Mouse (Mus musculus): ENCODE results near the gene Tek. TPM values are rescaled to one million over a fixed set of nuclear protein-coding genes. Genes with fewer than 3 reads are reported as not detected.

The Tek gene
- polyA plus RNA-seq, 1 experiment from 2014 or later, result 40.5 TPM

- no peak overlapping the region for H3K9ac ChIP-seq
- no peaks in the 10 kb centered on the region for H3K9me3 ChIP-seq (ENCODE audit: low read depth, low read length)
- DNase-seq, result no peak
- no peaks in the 10 kb centered on the region for H3K36me3 ChIP-seq (ENCODE audit: insufficient read depth)
- no peak overlapping the region for H3K27ac ChIP-seq (ENCODE audit: low read depth)
- no peak for TF ChIP-seq CTCF (IDR thresholded peaks at IDR 0.05; ENCODE audit: low read depth)
- no peaks in the 10 kb centered on the region for H3K27me3 ChIP-seq (ENCODE audit: insufficient read depth, low read length)
- H3K4me1 ChIP-seq (ENCODE audit: insufficient read depth), result no peaks in the 10 kb centered on the region
- H3K4me3 ChIP-seq (ENCODE audit: low read depth, low read length), result no peak overlapping the region
- no peak overlapping the region for H3K4me2 ChIP-seq
- no peak for ATAC-seq (ENCODE audit: insufficient read depth)
Measured at GRCm38 (mm10) chr4:94713741-94714140, 25.3 kb upstream of the Tek start.

DNA sequence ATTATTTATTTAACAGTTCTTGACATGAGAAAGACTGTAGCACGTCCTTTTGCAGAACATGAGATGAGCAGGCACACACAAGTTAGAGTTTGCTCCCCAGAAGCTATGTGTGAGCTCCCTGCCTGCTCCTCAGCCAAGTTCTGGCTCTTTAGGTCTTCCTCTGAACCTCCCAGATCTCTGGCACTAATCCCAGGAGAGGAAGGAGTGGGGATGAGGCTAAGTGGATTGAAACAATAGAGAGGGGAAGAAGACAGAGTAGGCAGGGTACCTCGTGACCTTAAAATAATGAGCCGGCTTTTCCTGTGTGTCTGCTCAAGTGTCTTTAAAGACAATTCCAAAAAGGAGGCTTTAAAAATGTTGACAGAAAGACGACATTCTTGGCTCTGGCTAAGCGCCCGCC is 23.9 kb upstream of the Tek start:
- DNase-seq (peak; percentile 79), ATAC-seq (ENCODE audit: insufficient read depth) (peak; percentile 90; the same call in 1 of the 2 replicates)
- no peaks in the 10 kb centered on the region for H3K9me3 ChIP-seq (ENCODE audit: low read depth, low read length)
- no peaks in the 10 kb centered on the region for H3K27me3 ChIP-seq (ENCODE audit: insufficient read depth, low read length)
- no peak overlapping the region for H3K9ac ChIP-seq
- no peak overlapping the region for H3K4me3 ChIP-seq (ENCODE audit: low read depth, low read length)
- H3K4me1 ChIP-seq (ENCODE audit: insufficient read depth), result no peaks in the 10 kb centered on the region
- 31% methylated on average over 6 of the region's 6 CpGs for WGBS
- H3K36me3 ChIP-seq (ENCODE audit: insufficient read depth), result no peaks in the 10 kb centered on the region
- peak overlapping the region; percentile 58; the same call in 1 of the 2 replicates for H3K27ac ChIP-seq (ENCODE audit: low read depth)
- peak overlapping the region; percentile 31; the same call in 1 of the 2 replicates for H3K4me2 ChIP-seq
- no peak for TF ChIP-seq CTCF (IDR thresholded peaks at IDR 0.05; ENCODE audit: low read depth)

- Histone ChIP-seq H3K4me1 (ENCODE audit: insufficient read depth) (no peaks in the 10 kb centered on the region), H3K9me3 (ENCODE audit: low read depth, low read length) (no peaks in the 10 kb centered on the region), H3K27me3 (ENCODE audit: insufficient read depth, low read length) (no peaks in the 10 kb centered on the region), H3K27ac (ENCODE audit: low read depth) (no peak overlapping the region), H3K4me3 (ENCODE audit: low read depth, low read length) (no peak overlapping the region), H3K36me3 (ENCODE audit: insufficient read depth) (no peaks in the 10 kb centered on the region), H3K9ac (no peak overlapping the region), H3K4me2 (no peak overlapping the region)
- WGBS, result 67% methylated on average over 4 of the region's 4 CpGs
- DNase-seq, result no peak
- TF ChIP-seq CTCF (IDR thresholded peaks at IDR 0.05; ENCODE audit: low read depth), result no peak
- no peak for ATAC-seq (ENCODE audit: insufficient read depth)
Measured at GRCm38 (mm10) chr4:94725799-94726198, 13.3 kb upstream of the Tek start.

- Histone ChIP-seq H3K9me3 (ENCODE audit: low read depth, low read length) (no peaks in the 10 kb centered on the region), H3K4me2 (no peak overlapping the region), H3K27ac (ENCODE audit: low read depth) (no peak overlapping the region), H3K4me1 (ENCODE audit: insufficient read depth) (no peaks in the 10 kb centered on the region), H3K27me3 (ENCODE audit: insufficient read depth, low read length) (no peaks in the 10 kb centered on the region), H3K36me3 (ENCODE audit: insufficient read depth) (no peaks in the 10 kb centered on the region), H3K9ac (no peak overlapping the region), H3K4me3 (ENCODE audit: low read depth, low read length) (no peak overlapping the region)
- DNase-seq (no peak), ATAC-seq (ENCODE audit: insufficient read depth) (no peak)
- no peak for TF ChIP-seq CTCF (IDR thresholded peaks at IDR 0.05; ENCODE audit: low read depth)
Measured at GRCm38 (mm10) chr4:94732721-94733120, 6.4 kb upstream of the Tek start.

DNA sequence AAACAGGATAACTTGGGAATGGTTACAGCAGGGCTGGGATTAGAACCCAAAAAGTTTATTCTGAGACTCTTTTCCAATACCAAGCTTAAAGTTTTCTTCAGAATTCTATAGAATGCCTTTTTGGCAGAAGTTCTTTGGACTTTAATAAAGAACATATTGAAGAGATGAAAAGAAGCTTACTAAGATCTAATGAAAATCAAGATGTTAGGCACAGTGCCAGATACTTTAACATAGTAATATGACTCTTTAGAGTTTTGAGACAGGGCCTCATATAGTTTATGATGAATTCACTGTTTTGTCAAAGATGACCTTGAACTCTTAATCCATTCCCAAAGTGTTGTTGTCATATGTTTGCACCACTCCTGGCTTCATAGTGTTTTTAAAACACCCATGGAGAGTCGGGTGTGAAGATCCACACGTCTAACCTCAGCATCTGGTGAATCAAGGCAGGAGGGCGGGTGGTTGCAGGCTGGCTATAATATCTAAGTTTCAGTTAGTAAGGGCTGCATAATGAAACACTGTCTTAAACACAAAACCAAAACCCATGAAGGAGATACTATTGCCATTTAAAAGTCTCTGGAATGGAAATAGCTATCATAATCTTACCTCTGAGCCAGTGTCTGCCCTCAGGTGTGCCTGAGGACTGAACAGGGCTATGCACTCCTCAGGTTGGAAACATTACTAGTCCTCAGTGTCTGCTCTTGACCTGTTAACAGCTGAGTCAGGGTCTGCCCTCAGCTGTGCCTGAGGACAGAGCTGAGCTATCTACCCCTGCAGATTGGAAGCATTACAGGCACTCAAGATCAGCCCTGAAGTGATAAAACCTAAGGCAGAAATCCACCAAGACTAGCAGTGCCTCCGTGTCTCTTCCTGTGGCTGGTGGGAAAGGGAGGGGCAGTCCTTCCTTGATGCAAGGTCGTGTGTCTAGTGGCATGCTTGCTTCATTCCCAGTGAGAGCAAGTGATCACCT is 1.5 kb upstream of the Tek start:
- DNase-seq, result peak; percentile 36
- H3K4me2 ChIP-seq, result no peak overlapping the region
- no peak overlapping the region for H3K27ac ChIP-seq (ENCODE audit: low read depth)
- no peak overlapping the region for H3K9ac ChIP-seq
- 44% methylated on average over 5 of the region's 5 CpGs for WGBS
- no peaks in the 10 kb centered on the region for H3K4me1 ChIP-seq (ENCODE audit: insufficient read depth)
- H3K36me3 ChIP-seq (ENCODE audit: insufficient read depth), result no peaks in the 10 kb centered on the region
- no peaks in the 10 kb centered on the region for H3K9me3 ChIP-seq (ENCODE audit: low read depth, low read length)
- no peaks in the 10 kb centered on the region for H3K27me3 ChIP-seq (ENCODE audit: insufficient read depth, low read length)
- TF ChIP-seq CTCF (IDR thresholded peaks at IDR 0.05; ENCODE audit: low read depth), result no peak
- no peak overlapping the region for H3K4me3 ChIP-seq (ENCODE audit: low read depth, low read length)
- ATAC-seq (ENCODE audit: insufficient read depth), result no peak

DNA sequence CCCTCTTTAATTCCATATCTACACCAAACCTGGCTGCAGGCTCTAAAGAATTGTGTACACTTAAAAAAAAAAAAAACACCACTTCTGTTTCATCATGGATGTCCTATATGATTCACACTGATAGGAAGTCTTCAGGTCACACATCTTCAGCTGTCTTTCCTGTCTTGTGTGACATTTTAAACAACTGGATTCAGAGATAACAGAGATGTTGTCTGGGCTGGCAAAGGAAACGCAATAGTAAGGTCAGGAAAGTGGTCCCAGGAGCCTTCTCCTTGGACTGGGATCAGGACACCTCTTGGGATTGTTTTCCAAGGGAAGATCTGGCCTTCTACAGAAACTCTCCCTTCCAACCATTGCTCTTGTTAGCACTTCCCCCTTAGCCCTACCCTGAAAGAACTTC is 2.7 kb downstream of the Tek start:
- no peak overlapping the region for H3K27ac ChIP-seq (ENCODE audit: low read depth)

GRCm38 (mm10) chr4:94745749-94746148 is 6.7 kb downstream of the Tek start:
- peaks cover 17% of the 10 kb centered on the region for H3K4me1 ChIP-seq (ENCODE audit: insufficient read depth)
- peak overlapping the region; percentile 3 for H3K27ac ChIP-seq (ENCODE audit: low read depth)
- no peaks in the 10 kb centered on the region for H3K9me3 ChIP-seq (ENCODE audit: low read depth, low read length)
- no peaks in the 10 kb centered on the region for H3K27me3 ChIP-seq (ENCODE audit: insufficient read depth, low read length)
- H3K4me3 ChIP-seq (ENCODE audit: low read depth, low read length), result no peak overlapping the region
- H3K36me3 ChIP-seq (ENCODE audit: insufficient read depth), result no peaks in the 10 kb centered on the region
- H3K9ac ChIP-seq, result no peak overlapping the region
- no peak for TF ChIP-seq CTCF (IDR thresholded peaks at IDR 0.05; ENCODE audit: low read depth)
- WGBS, result 40% methylated on average over 3 of the region's 3 CpGs
- ATAC-seq (ENCODE audit: insufficient read depth), result peak; percentile 35; the same call in 1 of the 2 replicates
- no peak overlapping the region; the same call in 1 of the 2 replicates for H3K4me2 ChIP-seq
- peak; percentile 56 for DNase-seq

More for the DNA sequence above, 2.7 kb downstream of the Tek start:
- Histone ChIP-seq H3K4me3 (ENCODE audit: low read depth, low read length) (no peak overlapping the region), H3K27me3 (ENCODE audit: insufficient read depth, low read length) (no peaks in the 10 kb centered on the region), H3K4me1 (ENCODE audit: insufficient read depth) (peaks cover 11% of the 10 kb centered on the region), H3K9ac (no peak overlapping the region), H3K4me2 (peak overlapping the region; percentile 41; the same call in 1 of the 2 replicates), H3K9me3 (ENCODE audit: low read depth, low read length) (no peaks in the 10 kb centered on the region), H3K36me3 (ENCODE audit: insufficient read depth) (no peaks in the 10 kb centered on the region)
- no peak for ATAC-seq (ENCODE audit: insufficient read depth)
- WGBS, result 49% methylated on average over 1 of the region's 1 CpGs
- DNase-seq, result no peak
- TF ChIP-seq CTCF (IDR thresholded peaks at IDR 0.05; ENCODE audit: low read depth), result no peak
